Mouse (Mus musculus) cerebellum, postnatal 10 days (tissue): ENCODE data around the gene Olfr960.

ENCODE experiments used
- DNase-seq, 2 experiments: peaks; one replicate each; pipeline ENCODE4 v3.0.0; 2021; ENCODE audit warnings: mixed read lengths in 2 of 2

Olfr960 gene

DNA sequence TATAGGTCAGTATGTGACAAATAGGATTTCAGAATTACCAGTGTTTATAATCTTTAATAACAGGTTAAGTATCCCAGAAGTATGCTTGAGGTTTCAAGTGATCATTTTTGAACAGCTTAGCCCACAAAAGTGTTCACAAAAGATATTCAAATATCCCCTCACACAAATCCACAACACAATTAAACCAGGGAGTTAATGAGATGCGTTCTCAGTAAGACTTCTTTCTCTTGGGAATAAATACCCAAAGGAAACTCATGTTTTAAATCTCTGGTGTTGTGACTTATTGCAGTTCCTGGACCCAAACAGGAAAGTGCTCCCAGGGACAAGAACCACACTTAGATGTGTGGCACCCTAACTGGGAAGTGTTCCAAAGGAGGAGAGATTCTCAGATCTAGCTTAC, at the start of gene Olfr960:
Olfr960 (plus strand) TSS at position 301 of the 400 bp plus-strand sequence.
- DNase-seq = no peak

GRCm38 (mm10) chr9:39575469-39575868, 45.7 kb upstream of the Olfr960 start, which contains the start of gene Olfr959:
Olfr959 (minus strand) TSS chr9:39575569.
- no peak for DNase-seq

DNA sequence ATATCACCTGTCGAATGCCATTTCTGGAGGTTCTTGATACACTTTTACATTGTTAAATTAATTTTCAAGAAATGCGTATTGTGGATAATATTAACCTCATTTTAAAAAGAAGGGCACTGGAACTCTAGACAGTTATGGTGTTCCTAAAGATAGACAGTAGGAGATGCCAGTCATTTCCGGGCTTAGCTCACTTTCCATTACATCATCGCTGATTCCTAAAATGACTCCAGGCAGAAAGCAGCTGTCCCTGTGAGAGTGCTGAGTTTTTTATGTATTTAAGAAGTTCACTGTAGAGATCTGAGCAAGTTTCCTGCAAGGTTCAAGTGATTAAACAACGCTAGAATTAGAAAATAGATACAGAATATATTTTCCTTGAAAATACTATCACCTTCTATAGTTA, 44.1 kb upstream of the Olfr960 start:
- DNase-seq = no peak

DNA sequence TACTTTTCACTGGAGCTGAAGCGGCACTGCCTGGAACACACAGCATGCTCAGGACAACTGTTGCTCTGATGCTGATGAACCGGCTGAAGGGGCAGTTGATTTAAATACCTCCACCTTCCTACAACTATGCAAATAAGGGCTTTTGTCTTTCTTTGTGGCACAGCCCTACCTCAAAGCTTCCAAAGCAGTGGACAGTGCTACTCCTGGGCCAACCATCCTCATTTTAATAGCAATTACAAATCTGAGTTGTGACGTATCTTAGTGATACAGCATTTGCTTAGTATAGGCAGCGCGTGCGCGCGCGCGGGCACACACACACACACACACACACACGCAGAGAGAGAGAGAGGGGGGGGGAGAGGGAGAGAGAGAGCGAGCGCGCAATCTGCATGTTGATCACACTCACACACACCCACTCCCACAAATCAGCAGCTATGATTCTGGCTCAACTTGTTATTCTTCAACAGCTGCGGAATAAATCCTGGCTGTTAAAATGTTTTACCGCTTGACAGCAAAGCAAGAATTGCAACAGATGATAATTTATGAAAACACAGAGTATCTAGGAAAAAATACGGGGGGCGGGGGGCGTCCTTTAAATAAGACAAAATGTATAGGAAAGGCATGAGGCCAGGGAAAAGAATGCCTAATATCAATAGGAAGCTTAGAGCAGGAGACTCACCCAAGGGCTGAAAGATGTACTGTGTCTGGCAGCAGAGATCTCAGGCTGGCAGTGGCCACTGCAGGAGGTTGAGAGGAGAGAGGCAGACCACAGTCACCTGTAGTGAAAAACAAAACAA, 18.4 kb upstream of the Olfr960 start:
- DNase-seq = peak; percentile 19 to 37

GRCm38 (mm10) chr9:39603333-39603845, 17.8 kb upstream of the Olfr960 start:
- DNase-seq = peak; percentile 3 to 8

DNA sequence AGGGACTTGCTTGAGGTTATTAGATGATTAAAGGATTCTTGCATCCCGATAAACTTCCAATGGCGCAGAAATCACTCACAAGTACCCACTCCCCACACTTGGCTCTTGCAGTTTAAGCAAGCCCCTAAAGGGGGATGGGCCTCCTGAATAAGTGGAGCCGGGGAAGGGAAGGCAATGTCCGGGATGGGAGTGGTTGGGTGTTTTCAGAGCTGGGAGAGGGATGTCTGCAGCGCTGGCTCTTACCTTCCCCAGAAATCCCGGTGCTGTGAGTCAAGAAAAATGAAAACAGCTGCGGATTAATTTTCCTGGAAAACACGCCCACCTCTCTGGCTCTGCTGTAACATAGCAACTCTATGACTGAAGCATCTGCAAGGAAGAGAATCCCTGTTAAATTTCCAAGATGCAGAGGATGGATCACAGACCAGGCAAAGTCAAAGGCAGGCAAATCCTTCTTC, 17.1 kb upstream of the Olfr960 start, which contains the start of gene AW551984:
AW551984 (minus strand) TSS at position 405 of the 455 bp plus-strand sequence.
- DNase-seq = peak; percentile 1 to 4

GRCm38 (mm10) chr9:39608497-39608896, 12.7 kb upstream of the Olfr960 start:
- DNase-seq = no peak

DNA sequence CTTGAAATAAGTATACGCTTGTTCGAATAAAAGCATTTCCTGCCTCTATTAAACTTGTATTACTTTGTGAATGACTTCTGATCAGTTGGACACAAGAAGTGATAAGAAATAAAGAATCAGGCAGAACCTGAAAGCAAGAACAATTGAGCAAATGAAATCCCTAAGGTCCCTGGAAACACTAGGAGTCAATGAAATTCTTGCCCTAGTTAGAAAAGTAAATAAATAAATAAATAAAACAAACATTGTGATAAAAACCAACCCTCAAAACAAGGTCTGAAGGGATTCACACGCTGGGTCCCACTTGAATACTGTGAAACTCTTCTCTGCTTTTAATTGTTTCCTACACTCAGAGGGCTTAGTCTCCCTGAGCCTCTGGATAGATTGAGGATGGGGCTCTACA, 10.8 kb upstream of the Olfr960 start, which contains the start of gene Olfr148:
Olfr148 (plus strand) TSS at position 301 of the 400 bp plus-strand sequence.
- no peak for DNase-seq

DNA sequence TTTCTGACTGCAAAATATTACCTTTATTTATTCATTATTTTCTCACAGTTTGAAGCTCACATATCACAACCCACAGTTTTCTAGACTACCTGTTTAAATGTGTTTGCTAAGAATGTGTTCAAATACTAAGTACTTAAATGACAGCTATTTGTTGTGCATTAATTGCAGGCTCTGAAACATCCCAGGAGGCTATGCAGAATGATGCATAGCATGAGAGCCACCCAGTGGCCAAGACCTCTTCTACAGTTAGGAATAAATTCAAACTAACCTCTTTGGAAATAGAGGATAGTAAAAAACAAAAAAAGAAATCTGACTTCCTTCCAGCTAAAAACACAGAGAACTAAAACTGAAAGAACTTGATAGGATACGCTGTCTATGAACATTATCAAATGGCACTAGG, 9.2 kb upstream of the Olfr960 start:
- peak; percentile 50 to 56 for DNase-seq

GRCm38 (mm10) chr9:39623783-39624182, 2.6 kb downstream of the Olfr960 start:
- no peak for DNase-seq

DNA sequence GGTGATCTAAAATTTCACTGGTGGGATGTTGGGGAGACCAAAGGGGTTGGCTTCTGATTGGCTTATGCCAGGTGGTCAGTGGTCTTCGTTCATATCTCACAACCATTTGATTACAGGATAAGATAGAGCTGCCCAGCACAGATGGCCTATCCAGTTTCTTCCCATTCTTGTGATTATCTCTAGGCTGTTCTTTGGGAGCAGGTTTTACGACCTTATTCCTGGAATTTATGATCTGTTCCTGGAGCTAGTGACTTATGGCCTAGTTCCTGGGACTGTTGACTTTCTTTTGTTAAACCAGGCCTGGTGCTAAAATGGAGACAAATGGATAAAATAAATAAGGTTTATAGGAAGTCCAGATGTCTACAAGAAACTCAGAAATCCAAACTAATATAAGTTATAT, 3.5 kb downstream of the Olfr960 start:
- DNase-seq = no peak

DNA sequence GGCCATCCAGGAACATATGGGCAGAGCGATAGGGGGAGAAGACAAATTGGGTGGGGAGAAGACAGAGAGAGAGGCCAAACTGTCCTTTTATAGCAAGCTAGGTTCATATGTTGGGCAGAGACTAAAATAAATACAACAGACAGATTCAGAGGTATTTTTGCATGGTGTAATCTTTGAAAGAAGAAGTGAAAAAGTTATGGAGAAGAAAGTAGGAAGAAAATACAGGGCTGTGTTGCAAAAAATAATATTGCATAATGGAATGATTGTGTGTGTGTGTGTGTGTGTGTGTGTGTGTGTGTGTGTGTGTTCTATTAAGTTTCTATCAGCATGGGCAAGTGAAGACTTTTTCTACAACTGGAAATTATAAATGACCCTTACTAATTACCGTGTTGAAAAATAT, 7.9 kb downstream of the Olfr960 start:
- DNase-seq = no peak

DNA sequence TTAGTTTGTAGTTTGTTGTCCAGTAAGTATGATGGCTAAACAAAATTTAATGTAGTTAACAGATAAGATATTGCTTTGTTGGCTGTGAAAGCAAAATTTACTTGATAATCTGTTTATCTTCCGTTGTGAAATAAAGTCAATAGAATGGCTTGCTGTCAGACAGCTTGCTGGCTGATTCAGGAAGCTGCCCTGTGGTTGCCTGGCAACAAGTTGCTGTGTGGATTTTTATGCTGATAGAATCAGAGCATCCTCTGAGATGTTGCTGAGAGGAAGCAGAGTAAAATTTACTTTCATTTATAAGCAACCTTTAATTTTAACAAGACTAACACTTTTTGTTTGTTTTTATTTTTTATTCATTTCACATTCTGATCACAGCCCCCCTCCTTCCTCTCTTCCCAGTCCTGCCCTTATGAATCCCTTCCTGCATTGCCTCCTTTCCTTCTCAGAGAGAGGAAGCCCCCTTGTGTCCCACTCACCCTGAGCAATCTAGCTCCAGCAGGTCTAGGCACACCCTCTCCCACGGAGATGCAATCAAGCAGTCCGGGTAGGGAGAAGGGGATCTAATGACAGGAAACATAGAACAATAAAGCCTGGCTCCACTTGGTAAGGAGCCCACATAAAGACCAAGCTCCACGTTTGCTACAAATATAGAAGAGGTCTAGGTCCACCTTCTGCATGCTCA, 12.9 kb downstream of the Olfr960 start:
- DNase-seq = no peak

DNA sequence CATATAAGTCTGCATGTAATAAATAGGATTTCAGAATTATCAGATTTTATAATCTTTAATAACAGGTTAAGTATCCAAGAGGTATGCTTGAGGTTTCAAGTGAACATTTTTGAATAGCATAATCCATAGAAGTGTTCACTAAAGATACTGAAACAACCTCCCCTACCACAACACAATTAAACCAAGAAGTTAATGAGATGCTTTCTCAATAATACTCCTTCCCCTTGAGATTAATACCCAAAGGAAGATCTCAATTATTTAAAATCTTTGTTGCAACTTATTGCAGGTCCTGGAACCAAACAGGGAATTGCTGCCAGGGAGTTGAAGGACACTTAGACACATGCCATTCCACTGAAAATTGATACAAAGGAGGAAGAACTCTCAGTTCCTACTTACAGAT, 23.6 kb downstream of the Olfr960 start, which contains the start of gene Olfr961:
Olfr961 (plus strand) TSS at position 301 of the 400 bp plus-strand sequence.
- no peak for DNase-seq

GRCm38 (mm10) chr9:39647382-39647781, 26.2 kb downstream of the Olfr960 start:
- DNase-seq = no peak

GRCm38 (mm10) chr9:39654756-39655396, 33.7 kb downstream of the Olfr960 start:
- no peak for DNase-seq

DNA sequence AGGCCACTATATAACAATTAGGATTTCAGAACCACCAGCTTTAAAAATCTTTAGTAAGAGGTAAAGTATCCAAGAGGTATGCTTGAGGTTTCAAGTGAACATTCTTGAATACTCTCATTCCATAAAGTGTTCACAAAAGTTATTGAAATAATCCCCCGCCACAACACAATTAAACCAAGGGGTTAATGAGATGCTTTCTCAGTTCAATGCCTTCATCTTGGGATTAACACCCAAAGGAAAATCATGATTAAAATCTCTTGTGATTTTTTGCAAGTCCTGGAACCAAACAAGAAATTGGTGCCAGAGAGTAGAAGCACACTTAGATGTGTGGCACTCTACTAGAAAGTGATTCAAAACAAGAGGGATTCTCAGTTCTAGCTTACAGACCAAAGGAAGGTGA, 45.7 kb downstream of the Olfr960 start, which contains the start of gene Olfr963:
Olfr963 (plus strand) TSS at position 301 of the 400 bp plus-strand sequence.
- no peak for DNase-seq

DNA sequence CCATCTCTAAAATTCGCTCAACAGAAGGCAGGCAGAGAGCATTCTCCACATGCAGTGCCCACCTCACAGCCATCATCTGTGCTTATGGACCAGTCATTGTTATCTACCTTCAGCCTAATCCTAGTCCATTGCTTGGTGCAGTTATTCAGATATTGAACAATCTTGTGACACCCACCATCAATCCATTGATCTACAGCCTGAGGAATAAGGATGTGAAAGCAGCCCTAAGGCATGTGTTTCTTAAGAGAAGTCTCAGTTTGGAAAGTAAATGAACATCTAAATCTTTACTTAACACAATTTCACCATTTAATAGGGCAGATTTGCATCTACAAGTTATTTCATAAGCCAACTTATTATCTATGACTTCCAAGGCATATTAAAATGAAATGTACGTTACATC, 48.5 kb downstream of the Olfr960 start:
- DNase-seq = no peak
